In genomic region chr2:29237623-29238022, GRCm38 (mm10) we compare ENCODE assay signal across 9 mouse cellular contexts. TPM values are rescaled to one million over a fixed set of nuclear protein-coding genes. Genes with fewer than 3 reads are reported as not detected.
DNase-seq lines count a peak whose midpoint lies in the region; ATAC-seq and TF ChIP-seq lines count a peak whose summit lies in the region.
"Had no signal": no experiment of that assay in that cellular context is flagged by ENCODE, and none has a peak within 500 bp of the region (broad histone marks: within the 10 kb centered on the region; RNA-seq: fewer than 3 reads in every experiment).

No protein-coding gene starts in this region.

- H3K4me2 ChIP-seq in hindbrain, postnatal 0 days (ENCODE audit: low read depth, low read length) = no peak overlapping the region
- H3K4me2 ChIP-seq in hindbrain, embryonic 14.5 days (replicated peaks) = no peak overlapping the region
- H3K4me2 ChIP-seq: limb, embryonic 13.5 days had no signal

- peak; percentile 70 for DNase-seq in hindbrain, postnatal 0 days (ENCODE audit: low spot score)
- no peak for DNase-seq in hindbrain, embryonic 14.5 days (ENCODE audit: low spot score)
- DNase-seq in c-Kit-positive CD71-negative TER-119-negative erythroid progenitor cells, embryonic 14.5 days (ENCODE audit: low read depth) = peak; percentile 53
- peak; percentile 70 to 76 for DNase-seq in frontal cortex, postnatal 36 days (ENCODE audit: low spot score in 2 of 2)
- DNase-seq in kidney, postnatal 4 days = peak; percentile 77 to 83
- peak; percentile 17 to 21 for DNase-seq in thymus, adult 18-20 months

- no peak for TF ChIP-seq POLR2A in ES-Bruce4 (IDR thresholded peaks at IDR 0.05; ENCODE audit: insufficient read depth, low read length)

- WGBS in hindbrain, postnatal 0 days = 33% methylated on average over 4 of the region's 4 CpGs
- WGBS in hindbrain, embryonic 14.5 days = 25% methylated on average over 4 of the region's 4 CpGs

- TF ChIP-seq CTCF in hindbrain, postnatal 0 days (IDR thresholded peaks at IDR 0.05; ENCODE audit: low read depth) = peak; percentile 75
- peak; percentile 93 for TF ChIP-seq CTCF in ES-Bruce4 (IDR thresholded peaks at IDR 0.05; ENCODE audit: low read depth, low read length)

- H3K4me3 ChIP-seq in hindbrain, postnatal 0 days (ENCODE audit: low read length) = no peak overlapping the region
- no peak overlapping the region for H3K4me3 ChIP-seq in hindbrain, embryonic 14.5 days (replicated peaks; ENCODE audit: low read length)
- H3K4me3 ChIP-seq in ES-Bruce4 (ENCODE audit: low read depth, low read length) = no peak overlapping the region
- H3K4me3 ChIP-seq: limb, embryonic 13.5 days had no signal

- H3K27me3 ChIP-seq in hindbrain, postnatal 0 days (ENCODE audit: insufficient read depth, low read length) = no peaks in the 10 kb centered on the region
- H3K27me3 ChIP-seq in hindbrain, embryonic 14.5 days (ENCODE audit: control insufficient read depth, insufficient read depth, low read length) = no peaks in the 10 kb centered on the region
- no peaks in the 10 kb centered on the region for H3K27me3 ChIP-seq in ES-Bruce4 (ENCODE audit: control insufficient read depth, insufficient read depth, low read length, poor library complexity, severe bottlenecking)

- H3K27ac ChIP-seq in hindbrain, postnatal 0 days = no peak overlapping the region
- H3K27ac ChIP-seq in hindbrain, embryonic 14.5 days = no peak overlapping the region
- H3K27ac ChIP-seq in ES-Bruce4 (ENCODE audit: insufficient read depth, low read length) = no peak overlapping the region
- H3K27ac ChIP-seq: limb, embryonic 13.5 days had no signal

- H3K36me3 ChIP-seq in hindbrain, postnatal 0 days (ENCODE audit: insufficient read depth, low read length) = no peaks in the 10 kb centered on the region
- H3K36me3 ChIP-seq in hindbrain, embryonic 14.5 days (replicated peaks; ENCODE audit: control insufficient read depth, insufficient read depth) = no peaks in the 10 kb centered on the region
- H3K36me3 ChIP-seq in ES-Bruce4 (ENCODE audit: control insufficient read depth, insufficient read depth, low read length, poor library complexity, severe bottlenecking) = no peaks in the 10 kb centered on the region
- H3K36me3 ChIP-seq: limb, embryonic 13.5 days had no signal

- no peaks in the 10 kb centered on the region for H3K4me1 ChIP-seq in hindbrain, postnatal 0 days (ENCODE audit: insufficient read depth, low read length)
- H3K4me1 ChIP-seq in hindbrain, embryonic 14.5 days (replicated peaks; ENCODE audit: control insufficient read depth, insufficient read depth, low read length) = no peaks in the 10 kb centered on the region
- H3K4me1 ChIP-seq in ES-Bruce4 (ENCODE audit: control insufficient read depth, insufficient read depth, low read length) = no peaks in the 10 kb centered on the region
- H3K4me1 ChIP-seq: limb, embryonic 13.5 days had no signal

- no peak for TF ChIP-seq EP300 in ES-Bruce4 (IDR thresholded peaks at IDR 0.05; ENCODE audit: insufficient read depth, low read depth, low read length)

- ATAC-seq in hindbrain, postnatal 0 days = no peak
- ATAC-seq in hindbrain, embryonic 14.5 days (ENCODE audit: low FRiP score) = no peak
- peak; percentile 90 for ATAC-seq in megakaryocyte, adult 5-6 weeks (ENCODE audit: poor library complexity, severe bottlenecking)

- H3K9ac ChIP-seq in hindbrain, postnatal 0 days (replicated peaks; ENCODE audit: low read length) = no peak overlapping the region
- H3K9ac ChIP-seq in hindbrain, embryonic 14.5 days = no peak overlapping the region
- H3K9ac ChIP-seq in ES-Bruce4 (ENCODE audit: low read depth, poor library complexity, severe bottlenecking) = no peak overlapping the region
- H3K9ac ChIP-seq: limb, embryonic 13.5 days had no signal

- H3K9me3 ChIP-seq in hindbrain, postnatal 0 days (ENCODE audit: low read length) = no peaks in the 10 kb centered on the region
- no peaks in the 10 kb centered on the region for H3K9me3 ChIP-seq in hindbrain, embryonic 14.5 days (ENCODE audit: control insufficient read depth, low read length)
- H3K9me3 ChIP-seq in ES-Bruce4 (replicated peaks; ENCODE audit: control insufficient read depth, insufficient read depth, low read length, poor library complexity, severe bottlenecking) = no peaks in the 10 kb centered on the region
- H3K9me3 ChIP-seq: limb, embryonic 13.5 days had no signal

RNA-seq across cellular contexts. Expression of gene Ntng2, which starts 15.2 kb away (rescaled TPM):
- total RNA-seq in hindbrain, postnatal 0 days (2014; rRNA removed) = 30.3 and 34.5 TPM in 2 replicates
- polyA plus RNA-seq in hindbrain, postnatal 0 days (2015; fragmentation: Nextera tagmentation; extraction: Ambion mirVana) = 3.4 and 4.6 TPM in 2 replicates
- polyA plus RNA-seq in hindbrain, embryonic 14.5 days (2014; fragmentation: Nextera tagmentation; extraction: Ambion mirVana) = 2.9 and 3.9 TPM in 2 replicates
- polyA plus RNA-seq in ES-Bruce4 (2011; ENCODE audit: insufficient read depth, insufficient read length, low read depth, missing spikeins) = 0.30 TPM in 1 of 2 replicates, not detected in the other
- total RNA-seq in megakaryocyte, adult 5-6 weeks (2015) = 22.2 and 24.6 TPM in 2 replicates
- 8.4 and 22.8 TPM in 2 replicates for total RNA-seq in megakaryocyte, adult 5-6 weeks (2017)
